Mouse (Mus musculus) fat pad, adult 2 months (tissue): Measurements from ENCODE around the gene Cog5.

Experiments
- DNase-seq: peaks from one replicate; pipeline ENCODE4 v3.0.0-alpha.2; 2011; ENCODE audit warnings: low read depth, low spot score; ENCODE audit errors: extremely low read depth

Gene Cog5

DNA sequence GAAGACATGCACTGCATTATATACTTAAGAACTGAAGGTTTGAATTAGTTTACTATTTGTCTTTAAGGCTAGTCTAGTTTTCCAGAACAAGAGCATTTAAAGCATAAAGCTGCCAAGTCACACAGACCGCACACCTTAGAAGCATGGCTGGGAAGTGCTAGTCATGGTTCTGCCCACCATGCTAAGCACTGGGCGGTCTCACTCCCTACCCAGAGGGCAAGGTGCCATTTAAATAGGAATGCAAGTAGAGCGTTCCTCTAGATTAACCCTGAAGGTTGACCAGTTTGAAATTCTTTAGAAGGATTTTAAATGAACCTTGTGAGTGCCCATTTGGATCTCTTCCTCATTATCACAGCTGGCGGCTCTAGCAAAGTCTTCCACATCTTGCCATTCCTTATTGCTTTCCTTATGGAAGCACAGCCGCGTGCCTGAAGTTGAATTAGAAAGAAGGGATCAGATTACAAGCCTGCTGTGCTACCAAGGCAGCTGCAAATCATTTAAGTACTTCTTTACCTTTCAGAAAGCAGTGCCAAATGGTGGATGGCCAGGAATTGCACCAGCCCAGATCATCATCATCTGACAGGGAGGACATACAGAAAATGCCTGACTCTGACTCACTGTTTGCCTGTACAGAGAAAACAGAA, 282.1 kb downstream of the Cog5 start:
- peak; percentile 30 for DNase-seq

DNA sequence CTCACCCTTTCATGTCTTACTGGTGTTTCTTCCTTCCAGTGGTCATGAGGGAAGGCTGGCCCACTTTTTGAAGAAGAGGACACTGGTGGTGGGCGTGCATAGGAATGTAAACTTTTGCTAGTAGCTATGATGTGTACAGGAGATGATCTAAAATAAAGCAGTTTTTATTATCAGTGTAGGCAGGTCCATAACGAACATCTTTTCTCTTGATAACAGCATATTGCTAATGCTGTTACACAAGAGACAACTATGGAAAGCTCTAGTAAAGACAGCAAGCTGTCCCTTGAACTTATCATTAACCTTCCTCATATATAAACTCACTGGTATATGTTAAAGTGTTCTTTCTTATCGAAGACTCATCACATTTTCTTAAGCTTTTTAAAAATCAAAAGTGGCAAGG, 282.9 kb downstream of the Cog5 start:
- DNase-seq, result no peak

DNA sequence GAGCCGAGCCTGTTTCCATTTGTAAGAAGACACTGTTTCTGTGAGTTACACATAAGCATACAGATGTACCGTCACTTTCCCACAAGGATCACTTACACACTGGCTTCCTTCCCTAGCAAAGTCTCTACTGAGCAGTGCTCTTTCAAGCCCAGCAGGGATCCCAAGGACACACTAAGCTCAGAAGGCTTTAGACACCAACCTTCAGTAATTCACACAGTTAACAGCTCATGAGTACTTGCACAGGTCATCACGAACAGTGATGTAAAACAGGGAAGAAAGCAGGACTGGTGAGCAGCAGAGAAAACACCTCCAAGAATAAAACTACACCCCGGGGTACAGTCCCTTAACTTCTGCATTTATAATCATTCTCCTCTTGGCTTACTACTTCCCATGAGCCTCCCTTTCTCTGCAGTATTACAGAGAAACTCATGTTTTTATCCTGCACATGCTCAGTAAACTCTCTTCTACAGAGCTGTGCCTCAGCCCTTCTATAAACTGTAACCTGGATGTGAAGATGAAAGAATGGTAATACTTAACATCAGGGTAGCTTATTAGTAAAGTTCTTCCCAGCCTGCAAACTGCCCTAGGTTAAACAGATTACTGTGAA, 283.8 kb downstream of the Cog5 start:
- DNase-seq, result no peak

DNA sequence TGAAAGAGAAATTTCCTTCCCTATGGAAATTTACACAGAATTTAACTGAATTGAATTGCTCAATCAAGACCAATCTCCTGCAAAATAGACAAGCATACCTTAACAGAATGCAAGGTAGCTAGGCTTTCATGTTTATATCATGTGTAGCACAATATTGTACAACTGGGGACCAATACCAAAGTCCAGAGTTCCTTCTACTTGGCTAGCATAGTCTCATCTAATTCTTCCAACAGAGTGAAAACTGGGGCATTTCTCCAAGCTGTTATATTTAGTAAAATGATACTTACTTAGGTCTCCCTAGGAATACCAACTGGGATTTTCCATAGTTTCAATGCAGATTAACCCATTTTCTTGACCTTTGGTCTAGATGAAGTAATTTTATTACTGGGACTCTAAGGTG, 284.4 kb downstream of the Cog5 start:
- no peak for DNase-seq

DNA sequence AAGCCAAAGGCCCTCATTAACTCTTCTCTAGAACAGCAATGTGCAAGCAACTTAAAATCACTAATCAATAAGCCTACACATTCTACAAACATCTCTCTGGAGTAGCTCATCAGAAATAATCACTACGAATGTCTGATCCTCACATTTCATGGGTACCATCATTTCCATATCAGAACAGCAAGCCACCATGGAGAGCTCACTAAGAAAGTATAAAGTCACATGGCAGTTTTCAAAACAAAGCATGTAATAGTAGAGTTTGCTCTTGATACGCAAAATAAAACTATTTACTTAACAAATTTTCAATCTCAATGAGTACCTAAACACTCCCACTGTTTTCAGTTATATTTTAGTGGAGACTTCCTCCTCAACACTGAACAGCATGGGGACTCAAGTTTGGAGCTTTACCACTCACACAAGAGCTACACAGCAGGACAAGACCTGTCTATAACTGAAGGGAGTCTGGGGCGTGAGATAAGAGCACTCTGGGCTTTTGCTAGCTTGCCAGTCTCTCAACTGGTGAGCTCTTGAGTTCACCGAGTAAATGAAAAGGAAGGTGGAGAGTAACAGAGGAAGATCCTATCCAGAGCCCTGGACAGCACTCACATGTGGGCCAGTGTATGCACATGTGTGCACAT, 288.5 kb downstream of the Cog5 start:
- DNase-seq, result no peak

DNA sequence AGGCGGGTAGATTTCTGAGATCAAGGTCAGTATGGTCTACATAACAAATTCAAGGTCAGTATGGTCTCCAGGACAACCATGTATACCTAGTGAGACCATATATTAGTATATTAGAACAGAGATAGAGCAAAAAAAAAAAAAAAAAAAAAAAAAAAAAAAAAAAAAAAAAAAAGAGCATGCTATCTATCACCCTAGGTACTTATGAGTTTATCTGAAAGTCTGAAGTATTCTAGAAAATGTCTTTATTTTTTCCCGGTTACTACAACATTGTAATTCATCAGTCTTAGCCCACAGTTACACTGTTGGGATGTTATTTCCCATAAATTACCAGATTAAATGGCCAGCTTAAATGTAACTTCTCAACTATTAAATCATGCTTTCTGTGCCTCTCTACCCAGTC, 289.7 kb downstream of the Cog5 start:
- no peak for DNase-seq

DNA sequence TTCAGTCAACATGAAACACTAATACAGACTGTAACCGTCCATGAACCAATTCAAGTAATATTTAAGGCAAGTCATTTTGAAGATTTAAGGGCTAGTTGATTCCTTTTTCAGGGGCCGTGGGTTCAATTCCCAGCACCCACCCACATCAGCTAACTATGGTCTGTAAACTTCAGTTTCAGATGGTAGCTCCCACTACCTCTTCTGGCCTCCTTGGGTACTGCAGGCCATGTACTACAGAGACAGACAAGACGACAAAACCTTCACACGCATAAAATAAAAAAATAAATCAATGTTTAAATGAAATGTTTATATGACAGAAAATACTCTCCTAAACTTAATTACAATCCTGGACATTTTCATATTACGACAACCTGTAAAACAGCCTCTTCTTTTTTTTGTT, 292.8 kb downstream of the Cog5 start:
- no peak for DNase-seq

DNA sequence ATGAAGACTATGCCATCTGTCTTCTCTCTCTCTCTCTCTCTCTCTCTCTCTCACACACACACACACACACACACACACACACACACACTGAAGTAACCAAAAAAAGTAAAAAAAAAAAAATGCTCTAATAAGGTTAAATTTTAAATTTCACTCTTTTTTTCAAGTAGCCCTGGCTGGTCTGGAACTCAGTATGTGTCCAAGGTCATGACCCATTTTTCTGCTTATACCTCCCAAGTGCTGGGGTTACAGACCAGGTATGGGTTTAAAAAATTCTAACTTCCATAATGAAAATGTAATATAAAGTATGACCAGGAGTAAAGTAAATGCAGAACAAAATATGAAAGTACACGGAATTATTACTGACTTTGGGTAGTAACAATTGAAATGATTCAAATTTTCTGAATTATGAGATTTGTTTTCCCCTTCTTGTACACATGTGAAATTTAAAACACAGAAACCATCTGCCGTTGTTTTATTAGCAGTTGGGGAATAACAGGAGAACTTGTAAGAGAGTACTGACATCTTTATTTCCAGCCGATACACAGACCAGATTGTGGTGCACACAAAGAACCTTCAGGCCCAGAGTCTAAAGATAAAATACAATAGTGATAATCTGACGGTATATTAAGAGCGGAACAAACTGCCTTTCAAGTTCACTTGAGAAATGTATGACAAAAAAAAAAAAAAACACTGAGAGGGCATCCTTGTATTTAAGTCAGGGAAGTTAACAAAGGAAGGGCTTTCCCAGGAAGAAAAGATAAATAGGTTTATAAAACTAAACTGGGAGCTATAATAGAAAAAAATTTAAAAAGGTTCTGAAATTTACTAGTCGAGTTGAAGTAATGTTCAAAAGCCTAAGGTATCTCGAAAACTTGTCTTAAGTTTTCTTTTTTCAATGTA, 293.7 kb downstream of the Cog5 start:
- no peak for DNase-seq

DNA sequence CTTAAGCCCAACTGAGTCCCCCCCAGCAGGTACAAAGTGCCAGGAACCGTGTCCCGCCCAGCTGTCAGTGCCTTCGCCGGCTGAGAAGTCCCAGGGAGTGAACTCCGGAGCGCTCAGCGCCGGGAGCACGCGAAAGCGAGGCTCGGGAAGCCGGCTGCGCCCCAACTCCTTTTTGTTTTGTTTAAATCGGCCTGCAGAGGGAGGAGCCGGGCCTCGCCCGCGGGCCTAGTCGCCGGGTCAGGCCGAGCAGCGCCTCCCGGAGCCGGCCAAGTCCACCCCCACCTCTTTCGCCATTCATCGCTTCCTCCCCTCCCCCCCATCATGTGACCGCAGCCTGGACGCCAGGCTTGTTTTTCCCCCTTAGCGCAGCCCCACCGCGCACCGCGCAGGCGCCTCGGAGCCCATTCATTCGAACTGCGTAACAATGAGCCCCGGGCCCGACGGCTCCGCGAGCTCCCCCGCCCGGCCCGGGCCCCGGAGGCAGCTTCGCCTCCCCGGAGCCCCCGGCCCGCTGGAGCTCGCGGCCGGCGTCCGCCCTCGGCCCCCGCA, 294.6 kb downstream of the Cog5 start:
- DNase-seq, result peak; percentile 51

DNA sequence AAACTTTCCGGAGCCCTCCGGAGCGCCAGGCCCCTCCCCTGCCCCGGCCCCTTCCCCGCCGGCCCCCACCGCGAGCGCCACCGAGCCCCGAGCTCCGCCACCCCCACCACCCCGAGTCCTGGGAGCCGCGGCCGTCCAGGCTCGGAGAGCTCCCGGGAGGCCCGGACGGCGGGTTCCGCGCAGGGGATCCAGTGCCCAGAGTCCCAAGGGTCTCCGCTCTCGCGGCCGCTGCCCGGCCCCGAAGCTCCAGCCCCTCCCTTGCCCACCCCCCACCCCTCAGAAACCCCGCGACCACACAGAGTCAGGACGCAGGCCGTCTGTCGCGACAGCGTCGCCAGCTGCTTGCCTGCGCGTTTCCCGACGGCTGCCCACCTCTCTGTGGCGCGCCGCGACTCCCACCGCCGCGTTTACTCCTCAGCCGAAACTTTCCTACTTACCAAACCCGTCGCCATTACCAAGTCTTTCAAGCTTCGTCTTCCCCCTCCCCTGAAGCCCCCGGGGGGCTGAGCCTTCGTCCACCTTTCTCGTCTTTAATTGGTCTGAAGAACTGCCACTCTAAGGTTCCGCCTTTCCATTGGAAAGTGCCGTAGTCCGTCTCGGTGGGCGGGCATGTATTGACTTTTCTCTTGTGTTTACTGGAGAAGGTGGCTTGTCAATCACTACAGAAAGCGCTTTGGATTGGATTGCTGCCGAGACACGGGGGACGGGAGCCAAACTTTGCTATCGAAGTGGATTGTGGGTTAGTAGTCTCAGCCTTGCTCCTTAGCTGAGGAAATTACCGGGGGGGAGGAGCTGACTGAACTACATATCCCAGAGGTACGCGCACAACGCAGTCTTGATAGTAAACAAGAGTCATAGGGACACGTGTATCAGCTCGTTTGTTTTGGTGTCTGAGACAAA, 295.3 kb downstream of the Cog5 start, which contains the start of gene Hbp1:
Hbp1 (minus strand) TSS at position 777 of the 900 bp plus-strand sequence.
- DNase-seq, result peak; percentile 100

DNA sequence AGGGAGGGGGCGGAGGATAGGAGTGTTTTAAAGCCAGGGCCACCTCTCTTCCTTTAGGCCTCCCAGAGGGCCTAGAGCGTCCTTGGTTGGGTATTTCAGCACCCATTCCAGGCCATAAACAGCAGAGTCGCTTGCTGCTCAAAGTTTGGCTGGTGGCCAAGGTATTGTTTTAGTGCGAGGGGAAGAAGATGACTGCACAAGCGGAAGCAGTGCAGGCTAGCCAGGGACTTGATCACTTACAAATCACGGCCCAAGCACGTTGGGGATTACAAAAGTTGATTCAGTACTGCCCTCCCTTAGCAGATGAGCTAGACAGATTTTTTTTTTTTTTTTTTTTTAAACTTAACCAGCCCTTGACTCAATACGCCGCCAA, 296.0 kb downstream of the Cog5 start:
- no peak for DNase-seq

DNA sequence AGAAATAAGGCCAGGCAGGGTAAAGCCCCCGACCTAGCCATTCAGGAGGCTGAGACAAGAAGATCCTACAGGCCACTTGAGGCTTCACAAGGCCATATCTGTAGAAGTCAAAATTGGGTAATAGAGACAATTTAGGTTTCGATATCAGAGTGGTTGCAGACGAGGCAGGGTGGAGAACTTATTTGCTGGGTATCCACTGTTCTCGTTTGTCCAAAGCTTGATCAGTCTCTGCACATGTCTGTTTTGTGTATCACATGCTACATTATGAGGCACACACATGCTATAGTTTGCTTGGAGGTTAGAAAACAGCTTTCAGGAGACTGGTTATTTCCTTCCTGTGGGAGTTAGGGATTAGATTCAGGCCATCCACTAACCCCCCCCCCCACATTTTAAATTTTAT, 301.2 kb downstream of the Cog5 start:
- DNase-seq, result no peak

DNA sequence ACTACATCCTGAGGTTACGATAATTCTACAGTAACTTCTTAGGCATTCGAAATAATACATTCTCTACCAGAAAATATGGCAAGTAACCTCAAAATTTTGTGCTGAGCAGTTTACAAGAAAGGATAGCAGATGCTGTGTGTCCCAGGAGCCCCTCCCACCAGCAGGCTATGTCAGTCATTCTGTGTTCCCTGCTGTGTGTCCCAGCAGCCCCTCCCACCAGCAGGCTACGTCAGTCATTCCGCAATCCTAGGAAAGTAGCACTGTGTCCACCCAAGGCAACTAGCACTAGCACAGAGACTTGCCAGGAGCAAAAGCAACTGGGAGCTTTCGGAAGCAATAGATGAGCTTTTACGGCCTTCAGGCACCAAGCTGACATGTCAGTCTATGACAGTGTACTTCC, 309.4 kb downstream of the Cog5 start:
- no peak for DNase-seq

DNA sequence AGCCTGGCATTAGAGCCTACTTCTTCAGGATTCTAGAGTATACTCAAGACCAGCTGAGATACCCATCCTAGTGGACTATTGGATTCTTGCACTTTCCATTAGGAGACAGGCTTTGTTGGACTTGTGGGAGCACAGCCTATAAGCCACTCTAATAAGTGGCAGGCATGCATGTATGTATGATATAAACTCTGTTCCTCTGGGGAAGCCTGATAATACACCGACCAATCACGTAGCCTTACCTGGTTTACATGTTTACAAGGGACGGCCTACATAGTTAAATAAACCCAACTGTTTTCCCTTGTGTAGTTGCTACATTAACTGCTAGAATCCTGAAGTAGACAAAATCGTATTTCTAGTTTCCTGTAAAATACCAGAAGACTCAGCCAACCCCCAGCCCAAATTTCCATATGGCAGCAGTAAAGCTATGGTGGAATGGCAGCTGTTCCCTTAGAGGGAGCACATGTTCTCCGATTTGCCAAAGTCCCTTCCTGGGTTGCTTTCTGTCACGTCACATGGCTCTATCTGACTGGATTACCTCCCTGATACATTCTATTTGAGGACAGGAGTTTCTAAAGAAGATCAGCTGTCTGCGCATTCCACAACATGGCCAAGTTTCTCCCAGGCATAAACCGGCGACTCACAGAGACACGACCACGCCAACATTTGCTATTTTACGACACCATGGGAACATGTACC, 311.0 kb downstream of the Cog5 start:
- DNase-seq, result no peak

DNA sequence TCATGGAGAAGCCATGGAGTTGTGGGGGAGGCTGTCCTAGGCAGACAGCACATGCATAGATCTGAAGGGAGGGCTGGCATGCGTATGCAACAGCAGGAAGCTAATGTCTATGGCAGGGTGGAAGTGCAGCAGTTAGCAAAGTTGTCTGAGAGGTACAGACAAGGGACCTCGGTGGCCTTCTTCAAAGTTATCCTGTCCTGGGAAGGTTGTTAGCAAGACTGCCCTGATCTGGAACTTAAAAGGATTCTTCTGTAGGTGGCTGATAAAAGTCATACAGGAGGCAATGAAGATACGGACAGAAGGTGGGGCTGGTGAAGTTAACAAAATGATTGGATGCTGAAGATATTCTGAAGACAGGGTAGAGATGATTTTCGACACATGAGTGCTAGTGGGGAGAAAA, 311.7 kb downstream of the Cog5 start:
- no peak for DNase-seq

DNA sequence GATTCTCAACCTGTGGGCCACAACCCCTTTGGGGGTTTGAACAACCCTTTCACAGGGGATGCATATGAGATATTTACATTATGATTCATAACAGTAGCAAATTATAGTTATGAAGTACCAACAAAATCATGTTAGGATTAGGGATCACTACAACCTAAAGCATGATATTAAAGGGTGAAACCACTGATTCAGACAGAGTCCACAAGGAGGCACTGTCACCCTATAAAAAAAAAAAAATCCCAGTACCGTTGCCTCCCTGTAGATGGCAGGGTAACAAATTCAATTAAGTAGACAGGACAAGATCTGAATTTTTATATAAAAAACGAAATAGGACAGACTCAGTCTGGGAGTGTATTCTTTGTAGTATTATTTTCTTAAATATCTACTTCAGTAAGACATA, 312.9 kb downstream of the Cog5 start:
- no peak for DNase-seq

DNA sequence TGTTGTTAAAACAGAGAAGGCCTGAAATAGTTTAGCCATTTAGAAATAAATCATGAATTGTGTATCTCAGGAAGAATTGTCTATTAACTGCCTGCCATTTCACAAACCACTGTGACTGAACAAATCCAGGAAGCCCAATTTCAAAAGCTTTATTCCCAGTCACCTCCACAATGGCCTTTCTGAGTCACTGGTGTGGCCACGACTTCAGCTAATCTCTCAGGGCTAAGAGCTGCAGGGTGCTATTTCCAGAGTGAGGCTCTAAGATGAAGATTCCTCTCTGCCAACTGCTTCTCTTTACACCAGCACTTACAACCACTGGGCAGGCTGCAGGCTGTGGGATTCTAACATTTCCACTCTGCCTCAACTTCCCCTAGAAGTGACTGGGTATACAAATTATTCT, 314.4 kb downstream of the Cog5 start:
- DNase-seq, result no peak

DNA sequence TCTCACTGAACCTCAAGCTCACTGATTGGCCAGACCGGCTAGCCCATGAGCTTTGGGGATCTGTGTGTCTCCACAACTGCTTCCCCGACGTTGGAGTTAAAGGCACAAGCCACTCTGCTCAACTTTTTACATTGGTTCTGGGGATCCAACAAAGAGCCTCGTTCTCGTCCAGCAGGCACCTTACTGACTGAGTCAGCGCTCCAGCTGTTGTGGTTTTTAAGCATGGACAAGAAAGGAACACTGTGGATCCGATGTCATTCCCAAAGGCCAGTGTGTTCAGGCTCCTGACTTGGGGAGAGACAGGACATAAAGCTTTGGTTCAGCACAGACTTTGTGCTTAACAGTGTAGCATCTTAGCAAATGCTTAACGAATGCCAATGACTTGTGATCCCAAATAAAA, 316.9 kb downstream of the Cog5 start:
- no peak for DNase-seq

DNA sequence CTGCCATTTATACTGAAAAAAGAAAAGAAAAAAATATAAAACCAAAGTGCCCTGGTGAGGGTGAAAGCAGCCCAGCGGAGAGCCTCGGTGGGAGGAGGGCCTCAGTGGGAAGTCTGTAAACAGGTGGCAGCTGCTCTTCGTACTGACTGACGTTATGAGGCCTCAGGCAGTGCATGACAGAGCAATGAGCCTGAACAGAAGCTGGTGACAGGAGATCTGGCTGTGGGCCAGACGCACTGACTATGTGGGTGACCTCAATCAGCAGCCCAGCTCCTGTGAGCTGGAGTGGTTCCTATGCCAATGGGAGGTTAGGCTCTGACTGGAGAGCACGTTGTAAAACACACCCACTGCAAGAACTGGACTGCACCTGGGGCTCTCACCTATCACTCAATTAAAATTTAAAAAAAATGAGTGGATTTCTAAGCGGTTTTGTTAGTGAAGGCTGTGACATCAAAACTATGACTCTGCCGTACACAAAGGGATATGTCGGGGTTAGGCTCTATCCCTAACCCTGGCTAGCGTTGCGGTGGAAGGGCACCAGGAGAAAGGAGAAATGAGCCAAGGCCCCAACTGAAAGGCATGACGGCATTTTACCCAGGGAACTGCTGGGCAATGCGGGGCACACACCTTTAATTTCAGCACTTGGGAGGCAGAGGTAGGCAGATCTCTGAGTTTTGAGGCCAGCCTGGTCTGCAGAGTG, 319.0 kb downstream of the Cog5 start:
- DNase-seq, result peak; percentile 84
